Mouse (Mus musculus) cortical plate, adult 2 months (tissue): Measurements from ENCODE around the gene Tbata.

Experiments used
- CTCF ChIP-seq: fragments of 200-500 bp; IDR thresholded peaks from 2 replicates; pipeline ENCODE4 v1.5.1; 2011; ENCODE audit warnings: mild to moderate bottlenecking, control low read depth, low read length; ENCODE audit not compliant: insufficient read depth; ENCODE audit errors: extremely low read depth
- POLR2A ChIP-seq: fragments of 200-500 bp; IDR thresholded peaks from 2 replicates; pipeline ENCODE4 v1.6.1; 2011; ENCODE audit warnings: mild to moderate bottlenecking, low read length, control low read depth; ENCODE audit not compliant: insufficient read depth; ENCODE audit errors: extremely low read depth

GRCm38 (mm10) chr10:61216163-61216562 lies 44.4 kb downstream of the Tbata start:
- TF ChIP-seq POLR2A: no peak
- no peak for TF ChIP-seq CTCF
